Mouse (Mus musculus) liver, embryonic 14.5 days (tissue): ENCODE results near the gene B4galnt1.

Experiments
- CTCF ChIP-seq: IDR thresholded peaks from 2 replicates; pipeline ENCODE4 v1.5.1; 2016; ENCODE audit warnings: antibody characterized with exemption, low read depth, control low read depth
- EP300 ChIP-seq: IDR thresholded peaks from 2 replicates; pipeline ENCODE4 v1.6.1; 2016; ENCODE audit warnings: antibody characterized with exemption, low read depth

DNA sequence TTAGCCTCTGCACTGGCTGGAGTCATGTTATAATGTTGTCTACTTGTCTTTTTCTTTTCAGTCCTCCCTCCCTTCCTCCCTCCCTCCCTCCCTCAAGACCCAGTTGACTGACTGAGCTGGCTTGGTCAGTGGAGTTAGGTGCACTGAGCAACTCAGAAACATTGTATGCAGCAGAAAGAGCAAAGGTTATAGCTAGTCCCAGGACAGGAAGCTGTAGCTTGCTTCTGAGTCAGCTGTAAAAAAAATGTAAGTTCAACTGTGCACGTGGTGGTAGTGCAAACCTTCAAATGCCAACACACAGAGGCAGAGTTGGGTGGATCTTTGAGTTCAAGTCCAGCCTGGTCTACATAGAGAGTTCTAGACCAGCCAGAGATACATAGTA lies 49.4 kb downstream of the B4galnt1 start:
- no peak for TF ChIP-seq CTCF
- no peak for TF ChIP-seq EP300
